Mouse (Mus musculus): ENCODE results near the gene Fmc1. TPM values are rescaled to one million over a fixed set of nuclear protein-coding genes. Genes with fewer than 3 reads are reported as not detected.
"Not testable (repeated sequence)": the region's sequence is repeated elsewhere in the genome, so short reads cannot be mapped to it uniquely, and the experiment has no call there.

Fmc1 gene
- polyA plus RNA-seq, 1 experiment from 2014 or later = 288 TPM

DNA sequence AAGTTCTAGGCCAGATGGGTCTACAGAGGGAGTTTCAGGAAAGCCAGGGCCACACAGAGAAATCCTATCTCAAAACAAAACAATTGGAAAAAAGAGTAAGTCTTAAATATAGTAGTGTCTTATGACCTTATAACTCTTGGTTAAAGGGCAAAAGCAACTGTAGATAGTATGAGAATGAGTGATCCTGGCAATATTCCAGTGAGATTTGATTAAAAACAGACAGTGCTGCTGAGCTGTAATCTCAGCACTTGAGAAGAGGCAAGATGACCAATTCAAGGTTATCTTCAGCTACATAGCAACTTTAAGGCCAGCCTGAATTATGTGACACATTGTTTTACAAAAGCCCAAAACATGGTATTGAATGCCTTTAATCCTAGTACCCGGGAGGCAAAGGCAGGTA, 14.4 kb downstream of the Fmc1 start:
- H3K9me3 ChIP-seq (replicated peaks; ENCODE audit: low read length) = no peaks in the 10 kb centered on the region
- ATAC-seq (replicated peaks; ENCODE audit: low FRiP score, low read depth) (no peak), DNase-seq (ENCODE audit: low spot score) (no peak)
- H3K27ac ChIP-seq = no peak overlapping the region
- H3K4me2 ChIP-seq (ENCODE audit: low read length) = no peak overlapping the region
- 88% methylated on average over 1 of the region's 1 CpGs for WGBS
- no peaks in the 10 kb centered on the region for H3K27me3 ChIP-seq (ENCODE audit: insufficient read depth, low read length)
- H3K4me3 ChIP-seq (replicated peaks; ENCODE audit: low read depth, low read length) = no peak overlapping the region
- no peak for TF ChIP-seq CTCF (IDR thresholded peaks at IDR 0.05; ENCODE audit: low read depth)
- H3K9ac ChIP-seq (ENCODE audit: low read depth, low read length) = no peak overlapping the region
- H3K4me1 ChIP-seq (replicated peaks; ENCODE audit: insufficient read depth, low read length) = 0 out of 2 replicates have a peak, but pooled peaks cover 2% of the 10 kb centered on the region
- no peaks in the 10 kb centered on the region for H3K36me3 ChIP-seq (ENCODE audit: insufficient read depth, low read length)

DNA sequence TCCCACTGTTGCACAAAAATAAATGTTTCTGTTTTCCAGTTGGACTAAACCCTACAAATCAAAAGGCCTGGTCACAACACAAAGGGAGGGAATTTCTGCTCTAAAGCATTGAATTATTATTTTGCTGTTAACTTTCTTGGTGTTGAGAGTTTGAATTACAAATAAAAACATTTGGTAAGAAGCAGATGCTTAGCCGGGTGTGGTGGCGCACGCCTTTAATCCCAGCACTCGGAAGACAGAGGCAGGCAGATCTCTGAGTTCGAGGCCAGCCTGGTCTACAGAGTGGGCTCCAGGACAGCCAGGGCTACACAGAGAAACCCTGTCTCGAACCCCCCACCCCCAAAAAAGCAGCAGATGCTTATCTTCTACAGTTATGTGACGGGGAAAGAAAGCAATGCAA, 15.3 kb downstream of the Fmc1 start:
- H3K9ac ChIP-seq (ENCODE audit: low read depth, low read length); H3K27ac ChIP-seq; H3K9me3 ChIP-seq (replicated peaks; ENCODE audit: low read length); H3K4me3 ChIP-seq (replicated peaks; ENCODE audit: low read depth, low read length); H3K4me1 ChIP-seq (replicated peaks; ENCODE audit: insufficient read depth, low read length); H3K36me3 ChIP-seq (ENCODE audit: insufficient read depth, low read length); H3K27me3 ChIP-seq (ENCODE audit: insufficient read depth, low read length); DNase-seq (ENCODE audit: low spot score); H3K4me2 ChIP-seq (ENCODE audit: low read length); ATAC-seq (replicated peaks; ENCODE audit: low FRiP score, low read depth): not testable (repeated sequence)
- WGBS = 93% methylated on average over 7 of the region's 7 CpGs

DNA sequence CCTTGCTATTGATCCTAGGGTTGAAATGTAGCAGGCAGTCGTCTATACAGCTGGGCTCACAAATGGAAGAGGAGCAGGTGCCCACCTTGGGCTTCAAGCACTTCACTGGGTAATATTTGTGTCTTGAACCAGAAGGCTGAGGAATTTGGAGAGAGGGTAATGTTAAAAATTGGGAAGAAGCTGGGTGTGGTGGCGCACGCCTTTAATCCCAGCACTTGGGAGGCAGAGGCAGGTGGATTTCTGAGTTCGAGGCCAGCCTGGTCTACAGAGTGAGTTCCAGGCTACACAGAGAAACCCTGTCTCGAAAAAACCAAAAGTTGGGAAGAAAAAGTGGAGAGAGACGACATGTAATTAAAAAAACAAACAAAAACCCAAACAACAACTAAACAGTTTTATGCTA, 16.5 kb downstream of the Fmc1 start:
- ATAC-seq (replicated peaks; ENCODE audit: low FRiP score, low read depth); H3K36me3 ChIP-seq (ENCODE audit: insufficient read depth, low read length); H3K9me3 ChIP-seq (replicated peaks; ENCODE audit: low read length); H3K27me3 ChIP-seq (ENCODE audit: insufficient read depth, low read length); H3K4me1 ChIP-seq (replicated peaks; ENCODE audit: insufficient read depth, low read length); DNase-seq (ENCODE audit: low spot score): not testable (repeated sequence)
- WGBS = 83% methylated on average over 6 of the region's 6 CpGs
- H3K27ac ChIP-seq = peak overlapping the region; percentile 100
- peak overlapping the region; percentile 94; the same call in 1 of the 2 replicates for H3K9ac ChIP-seq (ENCODE audit: low read depth, low read length)
- peak overlapping the region; percentile 67 for H3K4me2 ChIP-seq (ENCODE audit: low read length)
- H3K4me3 ChIP-seq (replicated peaks; ENCODE audit: low read depth, low read length) = peak overlapping the region; percentile 76; the same call in 1 of the 2 replicates

DNA sequence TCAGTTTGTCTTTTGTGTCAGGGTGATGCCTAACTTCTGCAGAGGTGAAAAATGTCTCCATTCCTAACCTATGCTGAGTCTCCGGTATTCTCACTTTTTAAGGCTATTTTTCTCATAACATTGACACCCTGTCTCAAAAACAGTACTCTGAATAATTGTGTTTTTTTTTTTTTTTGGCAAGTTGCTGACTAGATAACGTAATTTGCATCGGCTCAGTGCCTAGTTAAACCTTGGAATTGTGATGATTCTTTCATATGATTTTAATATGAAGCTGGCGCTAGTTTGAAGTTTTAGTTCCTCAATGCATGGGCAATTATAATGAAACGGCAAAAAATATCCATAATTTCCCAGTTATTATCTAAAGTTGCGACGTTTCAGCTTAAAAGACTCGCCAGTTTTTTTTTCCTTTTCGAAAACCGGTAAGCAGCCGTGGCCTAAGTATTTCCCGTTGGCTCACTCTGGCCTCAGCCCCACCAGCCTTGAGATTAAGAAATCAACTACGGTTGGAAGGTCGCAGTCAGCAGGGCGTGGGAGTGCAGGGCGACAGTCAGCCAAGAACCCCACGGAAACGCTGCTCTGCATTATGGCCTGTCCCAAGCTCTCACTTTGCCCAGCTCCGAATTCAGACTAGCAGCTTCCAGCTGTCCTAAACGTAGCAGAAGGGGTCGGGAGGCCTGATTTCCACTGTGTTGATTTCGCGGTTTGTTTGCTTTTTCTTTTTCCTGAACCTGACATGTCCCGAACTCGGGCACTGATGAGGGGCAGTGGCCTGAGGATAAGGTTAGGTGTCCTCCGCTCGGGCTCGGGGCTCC, 17.2 kb downstream of the Fmc1 start:
- H3K4me2 ChIP-seq (ENCODE audit: low read length) = peak overlapping the region; percentile 67
- H3K9me3 ChIP-seq (replicated peaks; ENCODE audit: low read length) = no peaks in the 10 kb centered on the region
- ATAC-seq (replicated peaks; ENCODE audit: low FRiP score, low read depth) (peak; percentile 51), DNase-seq (ENCODE audit: low spot score) (peak; percentile 83)
- TF ChIP-seq CTCF (IDR thresholded peaks at IDR 0.05; ENCODE audit: low read depth) = no peak
- 4% methylated on average over 28 of the region's 28 CpGs for WGBS
- 0 out of 2 replicates have a peak, but pooled peaks cover 2% of the 10 kb centered on the region for H3K36me3 ChIP-seq (ENCODE audit: insufficient read depth, low read length)
- peaks cover 9% of the 10 kb centered on the region; the same call in 1 of the 2 replicates for H3K4me1 ChIP-seq (replicated peaks; ENCODE audit: insufficient read depth, low read length)
- peak overlapping the region; percentile 94 for H3K9ac ChIP-seq (ENCODE audit: low read depth, low read length)
- H3K4me3 ChIP-seq (replicated peaks; ENCODE audit: low read depth, low read length) = peak overlapping the region; percentile 76
- no peaks in the 10 kb centered on the region for H3K27me3 ChIP-seq (ENCODE audit: insufficient read depth, low read length)
- peak overlapping the region; percentile 100 for H3K27ac ChIP-seq

DNA sequence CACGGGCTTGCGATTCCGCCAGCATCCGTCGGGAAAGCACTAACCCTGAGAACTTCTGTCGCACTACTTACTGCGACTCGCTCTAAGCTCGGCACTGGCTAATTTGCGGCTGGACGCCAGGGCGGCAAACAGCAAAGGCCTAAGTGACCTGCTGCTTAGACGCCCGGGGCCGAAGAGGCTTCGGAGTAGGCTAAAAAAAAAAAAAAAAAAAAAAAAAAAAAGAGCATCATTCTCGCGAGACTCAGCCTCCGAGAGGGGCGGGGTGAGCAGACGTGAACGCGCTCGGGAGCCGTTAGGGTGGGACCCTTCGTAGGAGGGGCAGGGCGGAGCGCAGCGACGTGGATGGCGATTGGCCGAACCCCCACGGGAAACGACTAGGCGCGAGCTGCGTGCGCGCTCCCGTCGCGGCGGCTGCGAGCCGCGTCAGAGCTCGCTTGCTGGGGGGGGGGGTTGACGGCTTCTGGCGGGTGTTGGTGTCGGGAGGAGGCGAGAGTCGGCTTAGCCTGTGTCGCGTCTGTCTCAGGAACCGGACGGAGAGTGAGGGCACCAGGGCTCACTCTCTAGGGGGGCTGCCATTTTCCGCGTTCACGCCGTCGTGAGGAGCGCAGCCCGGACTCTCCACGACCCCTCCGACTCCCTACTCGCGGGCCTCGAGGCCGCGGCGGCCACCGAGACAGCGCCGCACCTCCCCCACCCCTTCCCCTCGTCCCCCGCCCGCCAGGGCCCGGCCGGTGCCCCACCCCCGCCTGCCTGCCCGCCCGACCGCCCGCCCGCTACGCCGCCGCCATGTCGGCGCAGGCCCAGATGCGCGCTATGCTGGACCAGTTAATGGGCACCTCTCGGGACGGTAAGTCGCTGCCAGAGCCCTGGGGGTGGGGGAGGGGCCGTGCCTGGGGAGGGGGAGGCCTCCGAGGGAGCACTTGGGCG, 18.0 kb downstream of the Fmc1 start, which contains the start of gene Luc7l2:
Gene Luc7l2, plus strand, starts transcription at position 273 of the 927 bp plus-strand sequence.
- peaks cover 9% of the 10 kb centered on the region; the same call in 1 of the 2 replicates for H3K4me1 ChIP-seq (replicated peaks; ENCODE audit: insufficient read depth, low read length)
- H3K9me3 ChIP-seq (replicated peaks; ENCODE audit: low read length) = no peaks in the 10 kb centered on the region
- under 1% methylated on average over 83 of the region's 98 CpGs for WGBS
- DNase-seq (ENCODE audit: low spot score) (peak; percentile 98), ATAC-seq (replicated peaks; ENCODE audit: low FRiP score, low read depth) (peak; percentile 90)
- peak within 1 kb of the TSS; percentile 100 for H3K27ac ChIP-seq
- peak within 1 kb of the TSS; percentile 67 for H3K4me2 ChIP-seq (ENCODE audit: low read length)
- H3K36me3 ChIP-seq (ENCODE audit: insufficient read depth, low read length) = 0 out of 2 replicates have a peak, but pooled peaks cover 2% of the 10 kb centered on the region
- TF ChIP-seq CTCF (IDR thresholded peaks at IDR 0.05; ENCODE audit: low read depth) = no peak
- H3K9ac ChIP-seq (ENCODE audit: low read depth, low read length) = peak within 1 kb of the TSS; percentile 95
- no peaks in the 10 kb centered on the region for H3K27me3 ChIP-seq (ENCODE audit: insufficient read depth, low read length)
- H3K4me3 ChIP-seq (replicated peaks; ENCODE audit: low read depth, low read length) = peak within 1 kb of the TSS; percentile 76

All from kidney, postnatal 0 days (tissue).